Mouse (Mus musculus) kidney, embryonic 14.5 days (tissue): ENCODE results near the gene Trib2. TPM values are rescaled to one million over a fixed set of nuclear protein-coding genes. Genes with fewer than 3 reads are reported as not detected.

Experiments
- ATAC-seq: fragments of 200-750 bp; cut with Nextera tagmentation; 2 replicates; pipeline ENCODE4 v1.8.0; 2017; ENCODE audit warnings: moderate number of reproducible peaks, mild to moderate bottlenecking, moderate TSS enrichment, moderate library complexity; ENCODE audit not compliant: low FRiP score, low TSS enrichment
- H3K27ac ChIP-seq: fragments of 300-500 bp; sonication (generic); 2 replicates; pipeline ENCODE4 v1.5.1; 2014; ENCODE audit warnings: low read depth, mild to moderate bottlenecking, low read length, moderate library complexity, mixed read lengths
- H3K27me3 ChIP-seq: fragments of 300-500 bp; sonication (generic); 2 replicates; pipeline ENCODE4 v1.6.1; 2014; ENCODE audit warnings: mild to moderate bottlenecking, low read length; ENCODE audit not compliant: control insufficient read depth, insufficient read depth
- H3K36me3 ChIP-seq: fragments of 300-500 bp; sonication (generic); 2 replicates; pipeline ENCODE4 v1.6.1; 2014; ENCODE audit warnings: low read length, mixed read lengths; ENCODE audit not compliant: control insufficient read depth, insufficient read depth
- H3K4me1 ChIP-seq: fragments of 300-500 bp; sonication (generic); 2 replicates; pipeline ENCODE4 v1.6.1; 2014; ENCODE audit warnings: low read length, mixed read lengths; ENCODE audit not compliant: control insufficient read depth, insufficient read depth
- H3K4me2 ChIP-seq: fragments of 300-500 bp; sonication (generic); replicated peaks from 2 replicates; pipeline ENCODE4 v1.6.1; 2014; ENCODE audit warnings: low read depth, mild to moderate bottlenecking, low read length
- H3K4me3 ChIP-seq: fragments of 300-500 bp; sonication (generic); 2 replicates; pipeline ENCODE4 v1.5.1; 2014; ENCODE audit warnings: mild to moderate bottlenecking, low read length
- H3K9ac ChIP-seq: fragments of 300-500 bp; sonication (generic); 2 replicates; pipeline ENCODE4 v1.6.1; 2014; ENCODE audit warnings: low read depth, mild to moderate bottlenecking, low read length, moderate library complexity
- H3K9me3 ChIP-seq: fragments of 300-500 bp; sonication (generic); 2 replicates; pipeline ENCODE4 v1.6.1; 2016; ENCODE audit warnings: low read length; ENCODE audit not compliant: control insufficient read depth
- WGBS: fragments of 180-500 bp; shearing (Covaris S2); extraction: QIAGEN DNeasy Blood & Tissue Kit; methylation state at CpG from one replicate; pipeline ENCODE4 v1.1.7; 2014; 5-methylcytosine and 5-hydroxymethylcytosine counted together
- polyA plus RNA-seq: library from polyadenylated mRNA; unstranded; fragments of >200 nt; fragmentation: Nextera tagmentation; extraction: Ambion mirVana; gene quantifications from 2 replicates; pipeline ENCODE4 v1.2.1, GENCODE M21; 2014

Gene Trib2
- polyA plus RNA-seq = 28.7 and 58.7 TPM in 2 replicates

- peak within 1 kb of the TSS; percentile 93 for H3K27ac ChIP-seq
- under 1% methylated on average over 50 of the region's 50 CpGs for WGBS
- peak within 1 kb of the TSS; percentile 83 for H3K4me3 ChIP-seq
- 0 out of 2 replicates have a peak, but pooled peaks cover 3% of the 10 kb centered on the region for H3K4me1 ChIP-seq
- H3K9me3 ChIP-seq = no peaks in the 10 kb centered on the region
- no peaks in the 10 kb centered on the region for H3K36me3 ChIP-seq
- H3K27me3 ChIP-seq = no peaks in the 10 kb centered on the region
- H3K4me2 ChIP-seq = peak within 1 kb of the TSS; percentile 66
- peak within 1 kb of the TSS; percentile 96 for H3K9ac ChIP-seq
- peak; percentile 90 for ATAC-seq
These were observed at the start of gene Trib2 for GRCm38 (mm10) chr12:15816740-15817178. Gene Trib2 (minus strand): TSS chr12:15816922.

- Histone ChIP-seq H3K9me3 (no peaks in the 10 kb centered on the region), H3K27me3 (no peaks in the 10 kb centered on the region), H3K4me1 (no peaks in the 10 kb centered on the region), H3K4me3 (no peak overlapping the region), H3K27ac (no peak overlapping the region), H3K36me3 (no peaks in the 10 kb centered on the region), H3K4me2 (no peak overlapping the region), H3K9ac (no peak overlapping the region)
- 81% methylated on average over 4 of the region's 4 CpGs for WGBS
- no peak for ATAC-seq
These were observed 41.3 kb upstream of the Trib2 start for GRCm38 (mm10) chr12:15858005-15858404.

GRCm38 (mm10) chr12:15855891-15856290 is 39.2 kb upstream of the Trib2 start:
- 85% methylated on average over 5 of the region's 5 CpGs for WGBS
- H3K4me2 ChIP-seq = no peak overlapping the region
- H3K4me1 ChIP-seq = no peaks in the 10 kb centered on the region
- no peaks in the 10 kb centered on the region for H3K36me3 ChIP-seq
- no peak overlapping the region for H3K4me3 ChIP-seq
- no peaks in the 10 kb centered on the region for H3K9me3 ChIP-seq
- no peak overlapping the region for H3K27ac ChIP-seq
- no peak overlapping the region for H3K9ac ChIP-seq
- no peak for ATAC-seq
- H3K27me3 ChIP-seq = no peaks in the 10 kb centered on the region

GRCm38 (mm10) chr12:15852781-15853180 is 36.1 kb upstream of the Trib2 start:
- Histone ChIP-seq H3K4me2 (no peak overlapping the region), H3K9ac (no peak overlapping the region), H3K4me1 (0 out of 2 replicates have a peak, but pooled peaks cover 5% of the 10 kb centered on the region), H3K27ac (no peak overlapping the region; the same call in 1 of the 2 replicates), H3K9me3 (no peaks in the 10 kb centered on the region), H3K27me3 (no peaks in the 10 kb centered on the region), H3K4me3 (no peak overlapping the region), H3K36me3 (no peaks in the 10 kb centered on the region)
- WGBS = 50% methylated on average over 4 of the region's 4 CpGs
- 0 out of 2 replicates have a peak, but pooled peaks have one; percentile 32 for ATAC-seq

- 0 out of 2 replicates have a peak, but pooled peaks cover 5% of the 10 kb centered on the region for H3K4me1 ChIP-seq
- ATAC-seq = no peak
- H3K36me3 ChIP-seq = no peaks in the 10 kb centered on the region
- H3K27me3 ChIP-seq = no peaks in the 10 kb centered on the region
- H3K9ac ChIP-seq = no peak overlapping the region
- H3K9me3 ChIP-seq = no peaks in the 10 kb centered on the region
- no peak overlapping the region for H3K4me3 ChIP-seq
- no peak overlapping the region for H3K27ac ChIP-seq
- H3K4me2 ChIP-seq = no peak overlapping the region
- WGBS = 62% methylated on average over 4 of the region's 4 CpGs
These were observed 35.3 kb upstream of the Trib2 start for GRCm38 (mm10) chr12:15852031-15852430.

GRCm38 (mm10) chr12:15850441-15850895 is 33.7 kb upstream of the Trib2 start:
- no peak for ATAC-seq
- WGBS = 45% methylated on average over 8 of the region's 8 CpGs
- Histone ChIP-seq H3K4me1 (0 out of 2 replicates have a peak, but pooled peaks cover 5% of the 10 kb centered on the region), H3K36me3 (no peaks in the 10 kb centered on the region), H3K9me3 (no peaks in the 10 kb centered on the region), H3K9ac (no peak overlapping the region), H3K27ac (no peak overlapping the region; the same call in 1 of the 2 replicates), H3K4me2 (no peak overlapping the region), H3K4me3 (no peak overlapping the region), H3K27me3 (no peaks in the 10 kb centered on the region)

GRCm38 (mm10) chr12:15849861-15850294 is 33.2 kb upstream of the Trib2 start:
- no peak for ATAC-seq
- H3K27ac ChIP-seq = no peak overlapping the region
- 46% methylated on average over 3 of the region's 3 CpGs for WGBS

GRCm38 (mm10) chr12:15848391-15848790 is 31.7 kb upstream of the Trib2 start:
- Histone ChIP-seq H3K27me3 (no peaks in the 10 kb centered on the region), H3K36me3 (no peaks in the 10 kb centered on the region), H3K9me3 (no peaks in the 10 kb centered on the region), H3K4me2 (no peak overlapping the region), H3K9ac (no peak overlapping the region), H3K4me1 (0 out of 2 replicates have a peak, but pooled peaks cover 5% of the 10 kb centered on the region), H3K27ac (no peak overlapping the region), H3K4me3 (no peak overlapping the region)
- ATAC-seq = no peak
- 95% methylated on average over 4 of the region's 4 CpGs for WGBS

More at GRCm38 (mm10) chr12:15849861-15850294, 33.2 kb upstream of the Trib2 start:
- Histone ChIP-seq H3K4me2 (no peak overlapping the region), H3K4me1 (0 out of 2 replicates have a peak, but pooled peaks cover 5% of the 10 kb centered on the region), H3K4me3 (no peak overlapping the region), H3K9me3 (no peaks in the 10 kb centered on the region), H3K27me3 (no peaks in the 10 kb centered on the region), H3K9ac (no peak overlapping the region), H3K36me3 (no peaks in the 10 kb centered on the region)

- Histone ChIP-seq H3K4me3 (no peak overlapping the region), H3K9ac (no peak overlapping the region), H3K36me3 (no peaks in the 10 kb centered on the region), H3K27me3 (no peaks in the 10 kb centered on the region), H3K4me1 (no peaks in the 10 kb centered on the region), H3K4me2 (no peak overlapping the region), H3K27ac (no peak overlapping the region), H3K9me3 (no peaks in the 10 kb centered on the region)
- WGBS = 60% methylated on average over 3 of the region's 3 CpGs
- no peak for ATAC-seq
These were observed 28.0 kb upstream of the Trib2 start for GRCm38 (mm10) chr12:15844701-15845100.
